ENCODE assay signal across 21 mouse cellular contexts in the genomic region with DNA sequence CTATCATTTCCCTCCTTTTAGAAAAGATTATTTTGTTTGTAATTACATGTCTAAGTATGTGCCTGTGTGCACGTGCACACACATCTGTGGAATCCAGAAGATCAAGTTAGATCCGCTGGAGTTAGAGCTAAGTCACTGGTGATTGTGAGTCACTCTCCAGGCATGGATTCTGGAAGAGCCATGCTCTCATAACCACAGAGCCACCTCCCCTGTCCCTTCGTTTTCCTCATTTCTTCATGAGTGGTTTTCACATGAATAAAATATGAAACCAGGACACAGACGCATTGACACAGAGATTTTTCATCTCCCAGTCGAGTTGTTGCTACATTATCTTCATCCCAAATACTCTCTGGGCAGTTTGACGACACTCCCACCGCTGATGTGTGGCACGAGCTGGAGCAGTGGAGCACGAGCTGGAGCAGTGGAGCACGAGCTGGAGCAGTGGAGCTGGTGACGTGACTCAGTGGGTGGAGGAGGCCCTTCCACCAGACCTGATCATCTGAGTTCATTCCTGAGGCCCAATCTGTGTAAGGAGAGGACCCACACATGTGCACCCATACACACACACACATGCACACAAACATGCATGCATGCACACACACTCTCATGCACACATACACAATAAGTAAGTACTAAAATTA.
DNase-seq lines count a peak whose midpoint lies in the region; ATAC-seq lines count a peak whose summit lies in the region.
"Had no signal": no experiment of that assay in that cellular context is flagged by ENCODE, and none has a peak within 500 bp of the region (broad histone marks: within the 10 kb centered on the region; RNA-seq: fewer than 3 reads in every experiment).

No protein-coding gene starts in this region.

- peaks cover 7% of the 10 kb centered on the region; the same call in 1 of the 2 replicates for H3K9me3 ChIP-seq in kidney, embryonic 14.5 days (ENCODE audit: control insufficient read depth, low read length)
- H3K9me3 ChIP-seq in kidney, embryonic 15.5 days (replicated peaks), result no peaks in the 10 kb centered on the region
- H3K9me3 ChIP-seq: heart, embryonic 15.5 days; hindbrain, embryonic 13.5 days; liver, embryonic 13.5 days had no signal

- H3K27ac ChIP-seq in kidney, embryonic 14.5 days (ENCODE audit: low read depth, low read length), result peak overlapping the region; percentile 11; the same call in 1 of the 2 replicates
- H3K27ac ChIP-seq in kidney, embryonic 15.5 days, result peak overlapping the region; percentile 56
- H3K27ac ChIP-seq: forebrain, embryonic 13.5 days; heart, embryonic 15.5 days; hindbrain, embryonic 13.5 days; left cerebral cortex, adult 2 months; liver, embryonic 13.5 days; midbrain, embryonic 12.5 days had no signal

- no peaks in the 10 kb centered on the region for H3K4me1 ChIP-seq in kidney, embryonic 14.5 days (ENCODE audit: control insufficient read depth, insufficient read depth, low read length)
- no peaks in the 10 kb centered on the region for H3K4me1 ChIP-seq in kidney, embryonic 15.5 days
- H3K4me1 ChIP-seq: forebrain, embryonic 13.5 days; heart, embryonic 15.5 days; hindbrain, embryonic 13.5 days; liver, embryonic 13.5 days; midbrain, embryonic 12.5 days had no signal

- DNase-seq in kidney, adult 18-20 months, result no peak
- DNase-seq in kidney, postnatal 36 days, result peak; percentile 31 to 46
- no peak for DNase-seq in right cerebral cortex, postnatal 4 days
- no peak for DNase-seq in adrenal gland, adult 8-10 months
- no peak for DNase-seq in thymus, postnatal 10 days (ENCODE audit: low spot score in 2 of 2)
- DNase-seq: adrenal gland, postnatal 25 days; cerebellum, adult 8-10 months; gastrocnemius, postnatal 36 days; heart, postnatal 36 days; layer of hippocampus, adult 9-11 months; liver, embryonic 13.5 days; lung, adult 2 months; lung, postnatal 14 days; thymus, postnatal 25 days had no signal

- no peaks in the 10 kb centered on the region for H3K36me3 ChIP-seq in kidney, embryonic 14.5 days (ENCODE audit: control insufficient read depth, insufficient read depth, low read length)
- no peaks in the 10 kb centered on the region for H3K36me3 ChIP-seq in kidney, embryonic 15.5 days
- H3K36me3 ChIP-seq: heart, embryonic 15.5 days; hindbrain, embryonic 13.5 days; liver, embryonic 13.5 days; midbrain, embryonic 12.5 days had no signal

- WGBS in kidney, embryonic 14.5 days, result 53% methylated on average over 11 of the region's 11 CpGs
- 51% methylated on average over 11 of the region's 11 CpGs for WGBS in kidney, embryonic 15.5 days

- no peak overlapping the region for H3K4me3 ChIP-seq in kidney, embryonic 14.5 days (ENCODE audit: low read length)
- H3K4me3 ChIP-seq in kidney, embryonic 15.5 days (replicated peaks), result no peak overlapping the region
- H3K4me3 ChIP-seq: forebrain, embryonic 13.5 days; heart, embryonic 15.5 days; hindbrain, embryonic 13.5 days; left cerebral cortex, adult 2 months; liver, embryonic 13.5 days; midbrain, embryonic 12.5 days had no signal

- no peak overlapping the region for H3K9ac ChIP-seq in kidney, embryonic 14.5 days (ENCODE audit: low read depth, low read length)
- no peak overlapping the region for H3K9ac ChIP-seq in kidney, embryonic 15.5 days
- H3K9ac ChIP-seq: forebrain, embryonic 13.5 days; heart, embryonic 15.5 days; hindbrain, embryonic 13.5 days; liver, embryonic 13.5 days; midbrain, embryonic 12.5 days had no signal

- H3K27me3 ChIP-seq in kidney, embryonic 14.5 days (ENCODE audit: control insufficient read depth, insufficient read depth, low read length), result no peaks in the 10 kb centered on the region
- H3K27me3 ChIP-seq in kidney, embryonic 15.5 days, result no peaks in the 10 kb centered on the region
- H3K27me3 ChIP-seq: forebrain, embryonic 13.5 days; heart, embryonic 15.5 days; hindbrain, embryonic 13.5 days; liver, embryonic 13.5 days; midbrain, embryonic 12.5 days had no signal

- ATAC-seq in kidney, embryonic 14.5 days (ENCODE audit: low FRiP score, low TSS enrichment), result 0 out of 2 replicates have a peak, but pooled peaks have one; percentile 62
- peak; percentile 65; the same call in 1 of the 2 replicates for ATAC-seq in kidney, embryonic 15.5 days (replicated peaks; ENCODE audit: low FRiP score)
- ATAC-seq: forebrain, embryonic 13.5 days had no signal

- H3K4me2 ChIP-seq in kidney, embryonic 14.5 days (replicated peaks; ENCODE audit: low read depth, low read length), result no peak overlapping the region
- H3K4me2 ChIP-seq in kidney, embryonic 15.5 days, result no peak overlapping the region
- H3K4me2 ChIP-seq: forebrain, embryonic 13.5 days; heart, embryonic 15.5 days; hindbrain, embryonic 13.5 days; liver, embryonic 13.5 days; midbrain, embryonic 12.5 days had no signal

Comparison
In these comparisons a context has a peak if more than half of its experiments do, and no peak if none do; other contexts are left out.
1. DNase-seq: peak in kidney, postnatal 36 days (2 of 2); none in kidney, adult 18-20 months (single experiment), right cerebral cortex, postnatal 4 days (single experiment), adrenal gland, adult 8-10 months (single experiment) and thymus, postnatal 10 days (0 of 2).